Mouse (Mus musculus) brain, embryonic 18.5 days (tissue): ENCODE data around the gene Dio1.
A peak's percentile ranks its signal among the peaks of the same experiment; 100 is the strongest.

Experiments
- DNase-seq: peaks from one replicate; pipeline ENCODE4 v3.0.0-alpha.2; 2012; ENCODE audit warnings: low read depth, low spot score

The Dio1 gene

DNA sequence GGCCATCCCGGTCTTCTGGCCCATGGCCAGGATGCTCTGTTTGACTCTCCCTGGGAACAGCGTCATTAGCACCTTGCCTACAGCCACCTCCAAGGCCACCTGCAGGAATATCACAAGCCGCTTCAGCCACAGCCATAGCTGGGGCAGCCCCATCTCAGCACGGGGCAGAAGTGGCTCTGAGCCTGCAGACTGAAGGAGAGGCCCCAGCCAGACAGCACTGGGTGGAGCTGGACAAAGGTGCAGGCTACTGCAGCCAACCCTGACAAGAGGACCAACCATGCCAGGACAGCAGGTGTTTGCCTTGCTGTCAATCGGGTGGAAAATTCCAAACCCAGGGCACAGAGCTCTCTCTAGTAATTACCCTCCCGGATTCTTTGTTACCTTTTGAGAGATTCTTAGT lies at the start of gene Dio1:
Gene Dio1, minus strand, starts transcription at position 204 of the 400 bp plus-strand sequence.
- DNase-seq, result no peak

DNA sequence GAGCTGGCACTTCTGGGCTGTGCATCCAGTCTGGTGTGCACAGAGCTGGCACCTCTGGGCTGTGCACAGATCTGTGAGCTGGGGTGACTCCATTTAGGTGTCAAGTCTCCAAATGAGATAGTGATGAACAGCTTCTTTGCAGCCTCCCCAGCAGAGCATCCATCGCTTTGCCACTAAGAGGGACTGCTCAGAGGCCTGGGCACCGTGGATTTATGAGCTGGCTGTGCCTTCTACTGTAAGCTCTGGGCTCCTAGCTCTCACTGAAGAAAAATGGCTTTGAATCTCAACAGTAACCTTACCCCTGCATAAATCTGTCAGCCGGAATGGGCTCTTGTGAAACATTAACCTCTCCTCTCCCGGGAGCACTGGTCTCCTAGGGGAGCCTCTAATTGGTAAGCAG lies 47.6 kb upstream of the Dio1 start:
- no peak for DNase-seq

DNA sequence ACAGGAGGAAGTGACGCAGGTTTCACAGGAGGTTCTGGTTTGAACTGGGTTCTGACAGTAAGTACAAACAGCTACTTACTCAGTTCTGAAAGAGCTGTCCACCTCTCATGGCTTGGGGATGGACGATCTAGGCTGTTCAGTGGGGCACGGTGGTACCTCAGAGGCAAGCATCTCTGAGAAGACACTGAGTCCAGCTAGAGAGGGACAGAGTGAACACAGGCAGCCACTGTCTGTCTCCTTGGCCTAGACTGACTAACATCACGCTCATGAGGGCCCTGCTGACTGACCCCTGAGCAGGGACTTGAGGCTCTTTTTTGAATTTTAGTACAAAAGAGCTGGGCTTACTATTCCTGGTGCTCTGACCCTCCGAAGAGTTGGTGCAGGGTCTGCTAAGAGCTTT lies 47.2 kb upstream of the Dio1 start:
- no peak for DNase-seq

DNA sequence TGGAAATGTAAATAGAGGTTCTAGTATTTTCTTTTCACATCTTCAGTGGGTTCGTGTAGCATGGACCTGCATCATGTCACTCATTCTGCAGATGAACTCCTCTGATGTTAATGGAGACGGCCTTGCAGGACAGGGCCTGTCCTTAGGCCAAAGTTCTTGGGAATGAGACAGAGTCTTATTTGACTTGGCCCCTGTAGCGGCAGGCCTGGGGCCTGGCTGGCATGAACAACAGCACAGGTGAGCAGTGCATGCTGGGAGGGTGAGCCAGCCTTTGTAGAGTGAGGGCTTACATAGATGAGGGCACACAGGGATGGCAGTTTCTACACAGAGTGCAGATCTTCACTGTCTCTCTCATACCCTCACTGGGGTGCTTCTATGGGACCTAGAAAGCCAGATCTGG lies 46.6 kb upstream of the Dio1 start:
- no peak for DNase-seq

DNA sequence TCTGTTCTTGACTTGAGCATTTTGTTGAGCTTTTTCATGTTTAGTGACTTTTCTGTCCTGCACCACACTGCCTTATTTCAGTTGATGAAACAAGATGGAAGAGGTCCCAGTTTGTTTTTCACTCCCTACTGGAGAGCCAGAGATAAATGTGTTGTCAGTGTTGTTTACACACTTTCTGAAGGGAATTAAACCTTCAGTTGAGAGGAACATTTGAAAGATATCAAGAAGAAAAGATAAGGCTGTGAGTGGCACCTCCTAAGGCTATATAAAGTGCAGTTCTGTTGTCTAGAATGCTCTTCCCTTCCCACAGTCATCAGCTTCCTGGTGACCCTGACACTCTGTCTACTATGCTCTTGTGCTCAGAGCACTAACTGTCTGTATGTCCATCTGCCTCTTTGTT lies 44.4 kb upstream of the Dio1 start:
- DNase-seq, result no peak

DNA sequence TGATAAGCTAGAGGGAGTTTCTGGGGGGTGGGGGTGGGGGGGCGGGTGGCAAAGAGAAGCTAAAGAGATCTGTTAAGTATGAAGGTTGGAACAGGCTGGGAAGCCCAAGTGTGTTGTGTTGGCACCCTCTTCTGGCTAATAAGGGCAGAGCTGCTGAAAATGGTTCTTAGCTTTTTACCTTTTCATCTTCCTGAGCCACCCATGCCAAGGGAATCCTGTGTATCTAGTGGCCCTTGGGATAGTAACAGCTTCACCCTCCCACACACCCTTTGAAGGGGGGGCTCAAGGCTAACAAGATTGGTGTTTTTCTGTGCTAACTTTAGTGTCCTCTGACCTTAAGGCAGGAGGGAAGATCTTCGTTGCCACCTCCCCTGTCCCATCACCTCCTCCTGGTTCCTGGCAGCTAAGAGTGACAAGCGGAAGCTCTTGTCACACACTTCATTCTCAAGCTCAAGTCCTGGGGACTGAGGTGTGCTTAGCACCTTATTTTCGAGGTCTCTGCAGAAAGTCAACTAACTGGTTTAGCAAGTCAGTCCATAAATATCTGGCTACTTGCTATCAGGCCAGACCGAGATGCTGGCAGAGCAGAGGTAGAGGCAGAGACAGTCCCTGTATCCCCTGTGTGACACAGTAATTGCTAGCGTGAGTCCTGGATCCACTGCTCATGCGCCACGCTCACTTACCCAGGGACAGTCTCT lies 42.5 kb upstream of the Dio1 start:
- peak; percentile 20 for DNase-seq

DNA sequence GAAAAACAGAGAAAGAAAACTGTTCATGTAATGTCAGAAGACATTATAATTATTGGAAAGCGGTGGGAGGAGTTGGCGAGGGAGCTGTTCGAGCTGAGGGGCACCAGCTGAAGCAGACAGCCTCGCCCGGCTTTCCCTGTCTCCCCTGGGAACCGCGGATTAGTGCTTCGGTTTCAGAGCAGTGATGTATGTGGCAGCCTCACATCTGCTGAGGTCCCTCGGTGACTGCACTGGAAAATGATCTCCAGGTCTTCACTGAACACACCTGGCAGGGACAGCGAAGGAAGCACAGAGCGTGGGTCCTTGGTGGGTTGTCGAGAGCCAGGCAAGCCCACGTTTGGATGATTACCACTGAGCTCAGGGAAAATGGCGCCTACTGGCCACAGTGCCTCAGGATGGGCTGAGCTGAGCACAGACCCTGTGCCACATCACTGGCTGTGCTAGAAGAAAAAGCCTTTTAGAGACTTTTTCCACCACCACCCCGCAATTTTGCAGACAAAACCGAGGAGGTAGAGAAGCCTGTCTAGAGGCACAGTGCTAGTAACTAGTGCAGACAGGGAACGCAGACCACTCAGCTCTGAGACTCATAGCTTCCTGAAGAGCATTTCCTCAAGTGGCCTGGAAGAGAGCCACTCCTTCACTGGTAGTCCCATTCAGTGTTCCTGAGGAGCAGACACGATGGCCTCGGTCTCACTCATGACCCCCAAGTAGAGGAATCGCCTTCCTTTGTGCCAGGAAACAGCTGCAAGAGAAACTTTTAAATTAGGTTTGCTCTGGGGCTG lies 41.8 kb upstream of the Dio1 start:
- DNase-seq, result no peak

DNA sequence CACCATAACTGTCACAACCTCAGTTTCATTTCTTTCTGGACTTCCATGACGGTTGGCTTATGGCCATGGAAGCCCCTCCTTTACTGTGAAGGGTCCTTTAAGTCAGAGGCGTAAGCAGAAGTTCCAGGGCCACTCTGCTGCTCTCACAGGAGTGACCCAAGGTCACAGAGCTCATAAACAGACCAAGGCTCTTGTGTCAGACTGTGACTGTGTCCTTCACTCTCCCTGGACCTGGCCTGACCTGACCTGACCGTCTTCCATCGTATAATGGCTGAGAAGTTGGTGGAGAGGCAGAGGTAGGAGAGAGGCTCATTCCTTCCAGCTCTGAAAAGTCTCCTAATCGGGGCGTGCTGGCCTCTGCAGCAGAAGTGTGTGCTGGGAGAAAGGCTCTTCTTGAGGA lies 40.3 kb upstream of the Dio1 start:
- DNase-seq, result no peak

DNA sequence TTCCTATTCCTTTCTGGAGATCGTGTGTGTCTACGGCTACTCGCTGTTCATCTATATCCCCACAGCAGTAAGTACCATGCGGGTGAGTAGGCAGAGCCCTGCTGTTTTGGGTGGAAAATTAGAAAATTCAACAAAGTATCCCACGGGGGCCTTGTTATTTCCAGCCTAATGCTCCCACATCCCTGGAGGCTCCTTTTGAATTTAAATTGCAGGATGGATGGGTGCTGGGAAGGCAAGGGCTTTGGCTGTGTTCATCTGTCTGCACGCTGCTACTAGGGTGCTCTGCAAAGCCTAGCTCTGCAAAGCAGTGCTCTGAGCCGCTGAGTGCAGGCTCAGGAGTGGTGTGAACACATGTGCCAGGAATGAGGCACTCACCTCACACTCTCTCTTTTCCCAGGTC lies 37.6 kb upstream of the Dio1 start:
- DNase-seq, result no peak

DNA sequence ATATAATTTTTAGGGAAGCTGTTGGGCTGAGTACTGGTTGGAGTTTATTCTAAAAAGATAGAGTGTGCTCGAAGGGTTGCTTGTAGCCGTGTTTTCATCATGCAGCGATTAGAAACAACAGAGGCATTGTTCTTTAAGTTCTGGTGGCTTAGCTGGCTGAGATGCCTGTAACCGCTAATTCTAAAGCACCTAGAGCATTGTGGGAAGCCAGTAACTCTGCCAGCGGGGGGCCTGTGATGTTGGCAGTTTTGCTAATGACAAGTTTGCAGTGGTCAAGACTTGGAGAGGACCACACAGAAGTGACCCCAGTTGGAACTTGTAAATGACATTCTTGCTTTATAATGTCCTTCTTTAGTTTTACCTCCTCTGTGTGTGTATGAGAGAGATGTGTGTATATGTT lies 34.4 kb upstream of the Dio1 start:
- no peak for DNase-seq

DNA sequence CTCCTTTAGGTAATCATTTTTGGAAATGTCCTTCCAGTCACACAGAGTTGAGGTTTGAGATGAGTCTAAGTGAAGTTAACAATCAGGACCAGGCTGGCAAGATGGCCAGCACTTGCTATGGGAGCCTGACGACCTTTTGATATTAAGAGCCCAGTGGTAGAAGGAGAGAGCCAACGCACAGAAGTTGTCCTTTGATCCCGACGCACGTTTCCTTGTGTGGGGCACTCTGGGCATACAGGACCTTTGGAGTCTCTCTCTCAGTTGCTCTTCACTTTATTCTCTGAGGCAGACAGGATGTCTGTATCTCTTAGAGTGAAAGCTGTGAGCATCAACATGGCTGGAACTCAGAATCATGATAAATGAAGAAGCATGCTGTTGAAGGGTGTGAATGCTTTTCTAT lies 30.5 kb upstream of the Dio1 start:
- DNase-seq, result no peak

DNA sequence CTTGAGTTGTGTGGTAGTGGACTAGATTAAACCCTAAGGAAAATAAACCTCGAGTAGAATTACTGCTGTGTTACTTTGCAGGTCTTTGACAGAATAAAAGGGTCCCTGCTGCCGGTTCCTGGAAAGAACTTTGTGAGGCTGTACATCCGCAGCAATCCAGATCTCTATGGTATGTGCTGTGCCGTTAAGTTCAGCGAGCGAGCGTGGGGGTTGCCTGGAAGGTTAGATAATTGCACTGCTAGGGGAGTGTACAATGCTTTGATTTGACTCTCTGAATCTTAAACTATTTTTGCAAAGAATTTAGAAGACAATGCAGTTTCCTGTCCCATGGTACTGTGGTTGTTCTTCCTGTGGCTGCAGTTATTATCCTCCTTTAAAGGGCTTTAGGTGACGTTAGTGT lies 29.4 kb upstream of the Dio1 start:
- no peak for DNase-seq

DNA sequence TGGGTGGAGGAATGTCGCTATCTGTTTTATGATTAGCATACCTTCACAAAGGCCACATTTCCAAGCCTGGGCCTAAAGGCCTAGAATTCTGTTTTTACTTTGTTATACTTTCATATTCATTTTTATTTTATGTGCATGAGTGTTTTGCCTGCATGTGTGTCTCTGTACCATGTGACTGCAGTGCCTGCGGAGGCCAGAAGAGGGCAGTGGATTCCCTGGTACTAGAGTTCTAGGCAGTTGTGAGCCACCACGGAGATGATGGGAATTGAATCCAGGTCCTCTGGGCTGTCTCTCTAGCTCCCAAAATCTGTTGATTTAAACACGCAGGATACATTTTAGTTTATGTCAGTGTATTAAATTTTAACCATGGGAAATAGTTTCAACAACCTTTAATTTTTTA lies 26.5 kb upstream of the Dio1 start:
- no peak for DNase-seq

DNA sequence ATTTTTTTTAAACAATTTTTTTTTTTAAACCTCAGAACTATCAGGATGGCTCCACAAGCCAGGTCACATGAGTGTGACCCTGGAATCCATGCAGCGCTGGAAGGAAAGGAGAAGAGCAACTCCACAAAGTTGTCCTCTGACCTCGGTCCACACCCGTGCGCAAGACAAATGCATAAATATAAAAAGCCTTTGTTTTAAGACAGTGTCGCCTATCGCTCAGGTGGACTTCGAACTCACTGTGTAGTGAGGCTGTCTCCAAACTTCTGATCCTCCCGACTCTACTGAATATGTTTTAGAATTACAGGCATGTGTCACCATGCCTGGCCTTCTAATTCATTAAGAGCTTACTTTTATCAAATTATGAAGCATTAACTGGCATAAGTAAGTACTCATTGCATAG lies 21.6 kb upstream of the Dio1 start:
- no peak for DNase-seq

DNA sequence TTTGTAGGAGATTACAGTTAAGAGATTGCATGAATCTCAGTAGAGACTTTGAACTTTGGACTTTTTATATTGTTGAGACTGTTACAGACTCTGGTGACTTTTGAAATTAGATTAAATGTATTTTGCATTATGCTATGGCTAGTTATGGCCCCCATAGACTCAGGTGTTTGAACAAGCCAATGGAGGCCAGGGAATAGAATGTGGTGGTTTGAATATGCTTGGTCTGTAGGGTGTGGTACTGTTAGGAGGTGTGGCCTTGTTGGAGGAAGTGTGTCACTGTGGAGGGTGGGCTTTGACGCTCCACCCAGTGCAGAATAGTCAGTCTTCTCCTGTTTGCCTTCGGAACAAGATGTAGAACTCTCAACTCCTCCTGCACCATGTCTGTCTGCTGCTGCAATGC lies 16.1 kb upstream of the Dio1 start:
- no peak for DNase-seq

DNA sequence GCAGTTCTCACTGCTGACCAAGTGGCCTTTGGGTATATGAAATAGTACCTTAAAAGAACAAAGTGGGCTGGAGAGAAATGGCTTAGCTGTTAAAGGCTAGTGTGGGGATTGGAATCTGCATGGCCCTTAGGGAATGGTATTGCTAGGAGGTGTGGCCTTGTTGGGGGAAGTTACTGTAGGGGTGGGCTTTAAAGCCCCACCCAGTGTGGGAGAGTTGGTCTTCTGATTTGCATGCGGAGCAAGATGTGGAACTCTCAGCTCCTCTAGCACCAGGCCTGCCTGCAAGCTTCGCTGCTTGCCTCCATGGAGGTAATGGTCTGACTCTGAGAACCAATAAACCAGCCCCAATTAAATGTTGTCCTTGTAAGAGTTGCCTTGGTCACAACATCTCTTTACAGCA lies 14.1 kb upstream of the Dio1 start:
- DNase-seq, result no peak

DNA sequence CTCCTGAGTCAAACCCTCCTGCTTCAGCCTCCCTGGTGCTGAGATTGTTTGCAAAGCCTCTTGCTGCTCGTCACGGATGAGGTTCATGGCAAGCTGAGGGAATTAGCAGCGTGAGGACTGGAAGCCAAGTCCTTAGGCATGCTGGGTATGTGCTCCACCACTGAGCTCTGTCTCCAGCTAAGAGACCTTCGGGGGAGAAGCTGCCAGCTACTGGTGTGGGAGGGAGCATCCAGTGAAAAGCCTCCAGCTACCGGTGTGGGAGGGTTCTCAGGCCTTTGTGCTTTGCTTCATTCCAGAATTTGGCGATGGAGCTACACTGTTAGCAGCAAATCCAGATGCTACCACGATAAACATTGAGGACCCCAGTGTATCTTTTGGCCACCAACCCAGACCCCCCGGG lies 11.7 kb upstream of the Dio1 start:
- no peak for DNase-seq

DNA sequence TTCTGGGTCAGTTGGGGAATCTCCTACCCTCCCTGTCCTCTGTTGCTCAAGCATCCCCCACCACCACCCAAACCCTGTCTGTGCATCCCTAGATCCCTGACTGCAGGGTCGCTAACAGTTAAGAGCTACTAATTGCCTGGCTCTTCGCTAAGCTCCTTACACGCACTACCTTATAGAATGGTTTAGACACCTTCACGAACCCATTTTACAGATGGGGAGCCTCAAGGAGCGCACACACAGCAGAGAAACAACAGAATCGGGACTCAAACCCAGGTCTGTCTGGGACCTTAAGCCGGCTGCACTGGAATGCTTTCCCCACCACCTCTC lies 7.5 kb upstream of the Dio1 start:
- DNase-seq, result no peak

DNA sequence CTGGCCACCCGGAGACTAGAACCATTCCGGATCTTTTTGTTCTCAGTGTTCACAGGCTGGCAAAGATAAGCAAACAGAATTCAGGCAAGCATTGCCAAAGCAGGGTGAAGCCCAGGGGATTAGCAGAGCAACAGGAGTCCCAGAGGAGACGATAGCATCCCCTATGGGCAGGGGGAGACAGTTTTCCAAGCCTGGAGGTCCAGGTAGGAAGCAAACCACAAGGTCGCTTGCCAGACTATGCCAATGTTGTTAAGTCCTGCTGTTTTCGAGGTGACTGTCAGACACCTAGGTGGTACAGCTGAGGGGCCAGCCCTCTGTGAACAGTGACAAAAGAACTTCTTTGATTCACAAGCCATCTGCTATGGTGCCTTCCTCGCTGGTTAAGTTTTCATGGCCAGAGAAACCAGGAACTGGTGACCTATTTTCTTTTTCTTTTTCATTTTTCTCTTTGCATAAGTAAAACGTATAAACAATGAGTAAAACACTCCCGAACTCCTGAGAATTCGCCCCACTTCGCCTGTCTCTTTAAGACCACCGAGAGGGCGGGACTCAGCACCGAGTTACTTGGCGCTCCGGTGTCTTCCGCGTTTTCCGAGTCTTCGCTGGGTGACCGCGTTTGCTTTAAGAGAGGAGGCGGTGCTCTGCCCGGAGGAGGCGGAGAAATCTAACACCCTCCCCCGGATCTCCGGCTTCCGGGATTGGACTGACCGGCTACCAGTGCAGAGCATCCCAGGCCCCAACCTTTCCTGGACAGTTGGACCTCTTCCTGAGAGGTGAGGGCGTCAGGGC lies 6.9 kb upstream of the Dio1 start, which contains the start of gene Yipf1:
Gene Yipf1, plus strand, starts transcription at position 674 of the 789 bp plus-strand sequence.
- DNase-seq, result peak; percentile 73

DNA sequence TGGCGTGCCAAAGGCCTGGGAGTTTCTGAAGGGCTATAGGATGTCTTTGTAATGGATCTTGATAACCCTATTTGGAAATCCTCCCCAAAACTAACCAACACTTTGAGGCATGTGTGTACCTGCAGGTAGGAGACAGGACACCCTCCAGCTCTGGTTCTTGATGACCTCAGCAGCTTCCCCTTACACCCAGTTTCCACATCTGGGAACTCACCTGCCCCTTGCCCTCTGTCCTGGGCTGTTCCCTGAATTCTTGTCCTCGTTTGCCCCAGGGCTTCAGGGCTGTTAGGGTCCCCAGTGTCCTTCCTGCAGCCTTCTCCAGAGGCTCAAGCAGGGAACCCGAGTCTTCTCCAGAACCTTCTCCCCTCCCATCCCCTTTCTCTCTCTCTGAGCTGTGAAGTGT lies 3.4 kb downstream of the Dio1 start:
- DNase-seq, result no peak

DNA sequence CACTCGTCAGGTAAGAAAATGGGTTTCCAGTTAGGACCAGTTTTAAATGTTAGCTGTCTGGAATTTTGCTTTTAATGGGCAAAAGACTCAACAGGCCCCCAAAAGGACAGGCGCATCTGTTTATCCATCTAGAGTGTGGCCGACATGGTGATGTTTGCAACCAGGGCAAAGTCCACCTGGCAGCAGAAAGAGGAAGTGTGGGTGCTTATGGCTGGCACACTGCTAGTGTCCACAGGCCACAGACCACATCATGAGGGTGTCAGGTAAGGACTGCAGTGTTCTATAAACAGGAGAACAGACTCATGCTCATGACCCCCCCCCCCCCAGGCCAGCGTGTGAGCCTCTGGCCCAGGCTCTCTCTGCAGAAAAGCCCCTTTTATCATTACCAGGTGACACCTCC lies 4.1 kb downstream of the Dio1 start:
- no peak for DNase-seq

DNA sequence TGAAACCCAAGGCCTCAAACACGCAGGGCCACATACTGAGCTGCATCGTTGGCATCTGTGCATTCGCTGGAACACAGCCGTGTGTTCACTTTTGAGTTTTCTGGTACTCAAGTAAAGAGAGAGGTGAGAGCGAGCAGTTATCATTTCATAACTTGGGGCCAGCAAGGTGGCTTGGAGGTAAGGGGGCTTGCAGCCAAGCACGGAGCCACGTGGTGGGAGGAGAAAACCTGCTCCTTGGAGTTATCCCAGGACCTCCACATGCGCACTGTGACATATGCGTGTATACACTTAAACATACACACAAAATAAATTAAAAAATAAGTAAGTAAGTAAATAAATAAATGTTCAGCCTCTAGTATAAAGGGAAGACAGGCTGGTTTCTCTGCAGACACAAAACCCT lies 4.7 kb downstream of the Dio1 start:
- no peak for DNase-seq
